Mouse (Mus musculus) heart, postnatal 0 days (tissue): ENCODE data around the gene Cbx1. TPM values are rescaled to one million over a fixed set of nuclear protein-coding genes. Genes with fewer than 3 reads are reported as not detected.

Experiments used
- ATAC-seq: fragments of 200-750 bp; cut with Nextera tagmentation; 2 replicates; pipeline ENCODE4 v1.8.0; 2017; ENCODE audit warnings: low read depth, moderate number of reproducible peaks, moderate library complexity; ENCODE audit not compliant: insufficient read depth
- DNase-seq: peaks from one replicate; pipeline ENCODE4 v3.0.0-alpha.2; 2016; ENCODE audit warnings: low spot score
- H3K27ac ChIP-seq: fragments of 300-500 bp; sonication (generic); 2 replicates; pipeline ENCODE4 v1.5.1; 2014; ENCODE audit warnings: low read depth, mild to moderate bottlenecking
- H3K27me3 ChIP-seq: fragments of 300-500 bp; sonication (generic); 2 replicates; pipeline ENCODE4 v1.6.1; 2014; ENCODE audit warnings: low read length, mixed read lengths; ENCODE audit not compliant: control insufficient read depth, insufficient read depth
- H3K36me3 ChIP-seq: fragments of 300-500 bp; sonication (generic); replicated peaks from 2 replicates; pipeline ENCODE4 v1.6.1; 2014; ENCODE audit warnings: low read length, mixed read lengths; ENCODE audit not compliant: control insufficient read depth, insufficient read depth
- H3K4me1 ChIP-seq: fragments of 300-500 bp; sonication (generic); 2 replicates; pipeline ENCODE4 v1.6.1; 2014; ENCODE audit warnings: antibody characterized with exemption; ENCODE audit not compliant: control insufficient read depth, insufficient read depth
- H3K4me2 ChIP-seq: fragments of 300-500 bp; sonication (generic); 2 replicates; pipeline ENCODE4 v1.6.1; 2014; ENCODE audit warnings: low read depth, mild to moderate bottlenecking, low read length, moderate library complexity
- H3K4me3 ChIP-seq: fragments of 300-500 bp; sonication (generic); 2 replicates; pipeline ENCODE4 v1.5.1; 2014; ENCODE audit warnings: low read depth, low read length
- H3K9ac ChIP-seq: fragments of 300-500 bp; sonication (generic); replicated peaks from 2 replicates; pipeline ENCODE4 v1.6.1; 2014; ENCODE audit warnings: low read depth, low read length, mixed read lengths
- H3K9me3 ChIP-seq: fragments of 300-500 bp; sonication (generic); replicated peaks from 2 replicates; pipeline ENCODE4 v1.6.1; 2016; ENCODE audit warnings: low read length; ENCODE audit not compliant: control insufficient read depth
- CTCF ChIP-seq: IDR thresholded peaks from 2 replicates; pipeline ENCODE4 v1.5.1; 2016; ENCODE audit warnings: antibody characterized with exemption, control low read depth, low read depth
- EP300 ChIP-seq: IDR thresholded peaks from 2 replicates; pipeline ENCODE4 v1.6.1; 2016; ENCODE audit warnings: antibody characterized with exemption, low read depth
- WGBS: fragments of 180-500 bp; shearing (Covaris S2); extraction: QIAGEN DNeasy Blood & Tissue Kit; methylation state at CpG from one replicate; pipeline ENCODE4 v1.1.7; 2014; 5-methylcytosine and 5-hydroxymethylcytosine counted together
- polyA plus RNA-seq: library from polyadenylated mRNA; unstranded; fragments of >200 nt; fragmentation: Nextera tagmentation; extraction: Ambion mirVana; gene quantifications from 2 replicates; pipeline ENCODE4 v1.2.1, GENCODE M21; 2015
- total RNA-seq: library from RNA; depleted of rRNA; stranded (reverse); fragments of >200 nt; gene quantifications from 2 replicates; pipeline ENCODE4 v1.2.3, GENCODE M21; 2014; ENCODE audit warnings: low replicate concordance

Cbx1 gene
- total and polyA plus RNA-seq, 2 experiments from 2014 or later = 9.9 to 35.6 TPM

- Histone ChIP-seq H3K9me3 (no peaks in the 10 kb centered on the region), H3K9ac (peak overlapping the region; percentile 88), H3K27me3 (no peaks in the 10 kb centered on the region), H3K4me2 (peak overlapping the region; percentile 97), H3K4me3 (peak overlapping the region; percentile 91), H3K27ac (peak overlapping the region; percentile 99), H3K4me1 (peaks cover 40% of the 10 kb centered on the region), H3K36me3 (0 out of 2 replicates have a peak, but pooled peaks cover 4% of the 10 kb centered on the region)
- WGBS = under 1% methylated on average over 32 of the region's 33 CpGs
- TF ChIP-seq EP300 (no peak; the same call in 1 of the 2 replicates), CTCF (0 out of 2 replicates have a peak, but pooled peaks have one; percentile 3)
- peak; percentile 92 for DNase-seq
- peak; percentile 79 for ATAC-seq
Measured at GRCm38 (mm10) chr11:96829403-96829812, 40.5 kb downstream of the Cbx1 start.

DNA sequence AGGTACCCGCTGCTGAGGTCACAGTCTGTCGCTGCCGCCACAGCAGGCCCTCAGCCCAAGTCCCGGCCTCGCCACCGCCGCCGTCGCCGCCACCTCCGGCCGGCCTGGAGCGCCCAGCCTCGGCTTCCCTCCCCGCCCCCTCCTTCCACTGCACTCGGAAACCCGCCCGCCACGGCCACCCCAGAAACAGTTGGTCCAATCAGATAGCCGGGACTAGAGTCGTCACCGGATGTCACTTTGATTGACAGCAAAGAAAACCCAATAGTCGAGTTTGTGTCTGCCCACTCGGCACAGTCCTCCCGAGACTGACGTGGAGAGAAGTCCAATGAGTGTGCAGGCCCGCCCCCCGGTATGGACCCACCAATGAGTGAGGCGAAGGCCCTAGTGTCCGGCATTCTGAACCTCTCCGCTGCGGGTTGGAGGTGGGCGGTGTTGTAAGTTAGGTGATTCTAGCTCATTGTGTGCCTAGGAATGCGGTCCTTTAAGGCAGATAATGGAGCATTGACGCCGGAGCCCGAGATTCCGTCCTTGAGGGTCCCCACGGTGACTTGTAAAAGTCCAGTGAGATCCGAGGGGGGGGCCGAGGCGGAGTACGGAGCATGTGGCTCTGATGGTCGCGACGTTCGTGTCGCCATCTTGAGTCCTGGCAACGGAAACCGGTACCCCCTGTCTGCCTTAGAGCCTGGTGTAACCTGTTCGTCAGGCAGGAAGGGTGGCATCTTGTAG lies 41.0 kb downstream of the Cbx1 start, which contains the start of gene Nfe2l1:
TSS of gene Nfe2l1 (minus strand) at position 156 of the 726 bp plus-strand sequence.
- H3K9me3 ChIP-seq = no peaks in the 10 kb centered on the region
- peak within 1 kb of the TSS; percentile 91 for H3K4me3 ChIP-seq
- peak within 1 kb of the TSS; percentile 88 for H3K9ac ChIP-seq
- no peaks in the 10 kb centered on the region for H3K27me3 ChIP-seq
- H3K4me2 ChIP-seq = peak within 1 kb of the TSS; percentile 97
- peaks cover 34% of the 10 kb centered on the region for H3K4me1 ChIP-seq
- peak within 1 kb of the TSS; percentile 99 for H3K27ac ChIP-seq
- H3K36me3 ChIP-seq = 0 out of 2 replicates have a peak, but pooled peaks cover 4% of the 10 kb centered on the region
- under 1% methylated on average over 49 of the region's 51 CpGs for WGBS
- DNase-seq (peak; percentile 99), ATAC-seq (peak; percentile 94)
- TF ChIP-seq EP300 (peak; percentile 8; the same call in 1 of the 2 replicates), CTCF (no peak)

- H3K4me3 ChIP-seq = peak overlapping the region; percentile 91
- no peak for DNase-seq
- WGBS = 14% methylated on average over 13 of the region's 13 CpGs
- H3K9ac ChIP-seq = peak overlapping the region; percentile 55
- H3K27me3 ChIP-seq = no peaks in the 10 kb centered on the region
- peak overlapping the region; percentile 61 for H3K4me2 ChIP-seq
- H3K4me1 ChIP-seq = peaks cover 27% of the 10 kb centered on the region
- H3K9me3 ChIP-seq = no peaks in the 10 kb centered on the region
- H3K36me3 ChIP-seq = 0 out of 2 replicates have a peak, but pooled peaks cover 4% of the 10 kb centered on the region
- no peak for TF ChIP-seq CTCF
- TF ChIP-seq EP300 = no peak
- no peak for ATAC-seq
- H3K27ac ChIP-seq = peak overlapping the region; percentile 99
Measured at GRCm38 (mm10) chr11:96830539-96831216, 41.8 kb downstream of the Cbx1 start.

GRCm38 (mm10) chr11:96831516-96831915 lies 42.6 kb downstream of the Cbx1 start:
- no peak for ATAC-seq
- no peak for TF ChIP-seq CTCF
- TF ChIP-seq EP300 = no peak
- Histone ChIP-seq H3K9me3 (no peaks in the 10 kb centered on the region), H3K4me1 (peaks cover 19% of the 10 kb centered on the region), H3K4me2 (no peak overlapping the region), H3K27ac (no peak overlapping the region), H3K27me3 (no peaks in the 10 kb centered on the region), H3K9ac (no peak overlapping the region), H3K36me3 (no peaks in the 10 kb centered on the region), H3K4me3 (no peak overlapping the region)
- no peak for DNase-seq
- WGBS = 77% methylated on average over 4 of the region's 4 CpGs

GRCm38 (mm10) chr11:96832541-96832940 lies 43.6 kb downstream of the Cbx1 start:
- no peak for ATAC-seq
- WGBS = 90% methylated on average over 3 of the region's 3 CpGs

More at GRCm38 (mm10) chr11:96832541-96832940, 43.6 kb downstream of the Cbx1 start:
- no peaks in the 10 kb centered on the region for H3K36me3 ChIP-seq
- no peak overlapping the region for H3K9ac ChIP-seq
- TF ChIP-seq EP300 = no peak
- TF ChIP-seq CTCF = no peak
- no peak for DNase-seq
- H3K27ac ChIP-seq = no peak overlapping the region
- H3K4me2 ChIP-seq = no peak overlapping the region
- no peaks in the 10 kb centered on the region for H3K9me3 ChIP-seq
- no peaks in the 10 kb centered on the region for H3K27me3 ChIP-seq
- H3K4me3 ChIP-seq = no peak overlapping the region
- H3K4me1 ChIP-seq = 0 out of 2 replicates have a peak, but pooled peaks cover 10% of the 10 kb centered on the region
